Mouse (Mus musculus): ENCODE data around the gene Ndufb2.

- TF ChIP-seq CTCF (IDR thresholded peaks at IDR 0.05; ENCODE audit: extremely low read depth, insufficient read length, insufficient replicate concordance, low read depth, low read length), result no peak
- no peak for TF ChIP-seq POLR2A (IDR thresholded peaks at IDR 0.05; ENCODE audit: low read depth, low read length)
Observed at GRCm38 (mm10) chr6:39607365-39607764, 15.0 kb downstream of the Ndufb2 start.

Data from small intestine, adult 2 months (tissue).